Mouse (Mus musculus) hindbrain, embryonic 14.5 days (tissue): ENCODE measurements around the gene 4930524B15Rik. TPM values are rescaled to one million over a fixed set of nuclear protein-coding genes. Genes with fewer than 3 reads are reported as not detected.
"Not testable (repeated sequence)": the region's sequence is repeated elsewhere in the genome, so short reads cannot be mapped to it uniquely, and the experiment has no call there.

ENCODE experiments used
- ATAC-seq: fragments of 200-750 bp; cut with Nextera tagmentation; 2 replicates; pipeline ENCODE4 v1.8.0; 2017; ENCODE audit warnings: moderate number of reproducible peaks, mild to moderate bottlenecking, moderate TSS enrichment, moderate library complexity; ENCODE audit not compliant: low FRiP score
- DNase-seq: peaks from one replicate; pipeline ENCODE4 v3.0.0-alpha.2; 2015; ENCODE audit warnings: low spot score
- H3K27ac ChIP-seq: fragments of 300-500 bp; sonication (generic); 2 replicates; pipeline ENCODE4 v1.5.1; 2014; ENCODE audit warnings: mild to moderate bottlenecking, moderate library complexity
- H3K27me3 ChIP-seq: fragments of 300-500 bp; sonication (generic); 2 replicates; pipeline ENCODE4 v1.6.1; 2014; ENCODE audit warnings: mild to moderate bottlenecking, low read length, mixed read lengths; ENCODE audit not compliant: control insufficient read depth, insufficient read depth
- H3K36me3 ChIP-seq: fragments of 300-500 bp; sonication (generic); replicated peaks from 2 replicates; pipeline ENCODE4 v1.6.1; 2014; ENCODE audit not compliant: control insufficient read depth, insufficient read depth
- H3K4me1 ChIP-seq: fragments of 300-500 bp; sonication (generic); replicated peaks from 2 replicates; pipeline ENCODE4 v1.6.1; 2014; ENCODE audit warnings: antibody characterized with exemption, low read length, mixed read lengths; ENCODE audit not compliant: control insufficient read depth, insufficient read depth
- H3K4me2 ChIP-seq: fragments of 300-500 bp; sonication (generic); replicated peaks from 2 replicates; pipeline ENCODE4 v1.6.1; 2014; ENCODE audit warnings: mild to moderate bottlenecking, moderate library complexity
- H3K4me3 ChIP-seq: fragments of 300-500 bp; sonication (generic); replicated peaks from 2 replicates; pipeline ENCODE4 v1.5.1; 2014; ENCODE audit warnings: mild to moderate bottlenecking, low read length
- H3K9ac ChIP-seq: fragments of 300-500 bp; sonication (generic); 2 replicates; pipeline ENCODE4 v1.6.1; 2014
- H3K9me3 ChIP-seq: fragments of 300-500 bp; sonication (generic); 2 replicates; pipeline ENCODE4 v1.6.1; 2016; ENCODE audit warnings: low read length; ENCODE audit not compliant: control insufficient read depth
- WGBS: fragments of 180-500 bp; shearing (Covaris S2); extraction: QIAGEN DNeasy Blood & Tissue Kit; methylation state at CpG from one replicate; pipeline ENCODE4 v1.1.7; 2014; 5-methylcytosine and 5-hydroxymethylcytosine counted together
- polyA plus RNA-seq: library from polyadenylated mRNA; unstranded; fragments of >200 nt; fragmentation: Nextera tagmentation; extraction: Ambion mirVana; gene quantifications from 2 replicates; pipeline ENCODE4 v1.2.1, GENCODE M21; 2014

Gene 4930524B15Rik
- polyA plus RNA-seq, 1 experiment from 2014 or later, result 0.40 TPM

DNA sequence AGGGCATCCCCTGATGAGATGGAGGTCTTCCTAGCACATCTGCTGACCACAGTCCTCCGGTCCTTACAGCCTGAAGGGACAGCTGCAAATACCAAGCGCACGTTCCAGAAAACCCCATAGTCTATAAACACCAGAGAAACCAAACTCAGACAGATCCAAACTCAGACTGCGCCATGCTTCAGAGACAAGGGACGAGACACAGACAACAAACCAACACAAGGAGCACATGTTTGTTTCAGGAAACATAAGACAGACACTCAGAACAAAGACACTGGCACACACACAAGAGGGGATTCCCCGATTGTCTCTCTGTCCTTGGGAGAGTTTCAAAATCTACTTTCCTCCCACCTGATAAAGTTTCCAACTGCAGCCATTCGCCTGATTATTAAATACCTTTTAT lies 16.4 kb downstream of the 4930524B15Rik start:
- DNase-seq (no peak), ATAC-seq (no peak)
- H3K4me1 ChIP-seq, result no peaks in the 10 kb centered on the region
- no peak overlapping the region for H3K9ac ChIP-seq
- H3K4me2 ChIP-seq, result no peak overlapping the region
- no peak overlapping the region for H3K27ac ChIP-seq
- H3K27me3 ChIP-seq, result no peaks in the 10 kb centered on the region
- H3K4me3 ChIP-seq, result no peak overlapping the region
- H3K9me3 ChIP-seq, result peaks cover 9% of the 10 kb centered on the region; the same call in 1 of the 2 replicates
- WGBS, result 94% methylated on average over 7 of the region's 7 CpGs
- H3K36me3 ChIP-seq, result no peaks in the 10 kb centered on the region

- ATAC-seq, H3K9ac ChIP-seq, H3K4me3 ChIP-seq, H3K27ac ChIP-seq, DNase-seq, H3K4me1 ChIP-seq, H3K4me2 ChIP-seq, H3K36me3 ChIP-seq, H3K27me3 ChIP-seq, H3K9me3 ChIP-seq: not testable (repeated sequence)
- WGBS, result 88% methylated on average over 13 of the region's 13 CpGs
These were observed 17.0 kb downstream of the 4930524B15Rik start for GRCm38 (mm10) chr11:31982247-31982943.

DNA sequence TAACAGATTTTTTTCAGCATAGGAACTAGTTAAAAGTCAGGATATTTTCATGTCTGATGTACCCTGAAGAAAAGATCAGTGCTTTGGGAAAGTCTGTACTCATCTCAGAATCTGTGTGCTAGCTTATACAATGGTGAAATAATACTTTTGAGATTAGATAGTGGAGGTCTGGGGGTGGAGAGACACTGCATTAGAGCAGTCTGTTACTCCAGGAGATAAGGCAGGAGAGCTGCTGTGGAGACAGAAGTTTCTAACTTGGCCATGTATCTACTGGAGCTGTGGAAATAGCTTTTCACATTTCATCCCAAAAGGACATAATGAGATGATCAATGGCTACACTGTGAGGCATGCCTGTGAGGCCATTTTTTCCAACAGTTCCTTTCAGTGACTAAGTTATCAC lies 17.9 kb downstream of the 4930524B15Rik start:
- Histone ChIP-seq H3K9ac (no peak overlapping the region), H3K4me2 (no peak overlapping the region), H3K4me1 (no peaks in the 10 kb centered on the region), H3K27ac (no peak overlapping the region), H3K9me3 (peaks cover 9% of the 10 kb centered on the region; the same call in 1 of the 2 replicates), H3K36me3 (no peaks in the 10 kb centered on the region), H3K4me3 (no peak overlapping the region), H3K27me3 (no peaks in the 10 kb centered on the region)
- ATAC-seq, result no peak
- no peak for DNase-seq

- ATAC-seq (no peak), DNase-seq (no peak)
- Histone ChIP-seq H3K4me3 (no peak overlapping the region), H3K27ac (no peak overlapping the region), H3K9me3 (peaks cover 5% of the 10 kb centered on the region; the same call in 1 of the 2 replicates), H3K4me1 (no peaks in the 10 kb centered on the region), H3K27me3 (no peaks in the 10 kb centered on the region), H3K9ac (no peak overlapping the region), H3K36me3 (no peaks in the 10 kb centered on the region), H3K4me2 (no peak overlapping the region)
- 67% methylated on average over 2 of the region's 2 CpGs for WGBS
These were observed 19.4 kb downstream of the 4930524B15Rik start for GRCm38 (mm10) chr11:31984786-31985185.

GRCm38 (mm10) chr11:31992535-31992934 lies 27.1 kb downstream of the 4930524B15Rik start:
- H3K9ac ChIP-seq, result no peak overlapping the region
- H3K4me3 ChIP-seq, result no peak overlapping the region
- no peak overlapping the region for H3K4me2 ChIP-seq
- H3K27ac ChIP-seq, result no peak overlapping the region
- H3K27me3 ChIP-seq, result no peaks in the 10 kb centered on the region
- no peaks in the 10 kb centered on the region for H3K4me1 ChIP-seq
- 92% methylated on average over 3 of the region's 3 CpGs for WGBS
- no peaks in the 10 kb centered on the region for H3K36me3 ChIP-seq
- ATAC-seq (no peak), DNase-seq (no peak)
- H3K9me3 ChIP-seq, result no peaks in the 10 kb centered on the region

- H3K27ac ChIP-seq, result peak overlapping the region; percentile 55
- H3K4me2 ChIP-seq, result peak overlapping the region; percentile 93
- H3K27me3 ChIP-seq, result no peaks in the 10 kb centered on the region
- no peak for DNase-seq
- peak overlapping the region; percentile 49; the same call in 1 of the 2 replicates for H3K4me3 ChIP-seq
- peaks cover 27% of the 10 kb centered on the region for H3K4me1 ChIP-seq
- no peaks in the 10 kb centered on the region for H3K9me3 ChIP-seq
- 41% methylated on average over 2 of the region's 2 CpGs for WGBS
- H3K9ac ChIP-seq, result no peak overlapping the region
- peaks cover 22% of the 10 kb centered on the region for H3K36me3 ChIP-seq
- no peak for ATAC-seq
These were observed 34.3 kb downstream of the 4930524B15Rik start for GRCm38 (mm10) chr11:31999716-32000115.

GRCm38 (mm10) chr11:32000281-32000680 lies 34.9 kb downstream of the 4930524B15Rik start, which contains the start of gene Nsg2:
Gene Nsg2, plus strand, starts transcription at chr11:32000463.
- under 1% methylated on average over 16 of the region's 16 CpGs for WGBS
- H3K9me3 ChIP-seq, result no peaks in the 10 kb centered on the region
- peak within 1 kb of the TSS; percentile 49 for H3K4me3 ChIP-seq
- H3K27me3 ChIP-seq, result no peaks in the 10 kb centered on the region
- peak within 1 kb of the TSS; percentile 97 for H3K27ac ChIP-seq
- peak within 1 kb of the TSS; percentile 93 for H3K4me2 ChIP-seq
- H3K36me3 ChIP-seq, result peaks cover 28% of the 10 kb centered on the region
- H3K4me1 ChIP-seq, result peaks cover 27% of the 10 kb centered on the region
- DNase-seq (peak; percentile 89), ATAC-seq (peak; percentile 82)
- peak within 1 kb of the TSS; percentile 91 for H3K9ac ChIP-seq

- ATAC-seq (peak; percentile 14), DNase-seq (peak; percentile 58)
- Histone ChIP-seq H3K4me2 (peak overlapping the region; percentile 93), H3K9me3 (no peaks in the 10 kb centered on the region), H3K27me3 (no peaks in the 10 kb centered on the region), H3K36me3 (peaks cover 38% of the 10 kb centered on the region), H3K27ac (peak overlapping the region; percentile 97), H3K9ac (peak overlapping the region; percentile 91), H3K4me3 (peak overlapping the region; percentile 49), H3K4me1 (peaks cover 27% of the 10 kb centered on the region)
- 2% methylated on average over 11 of the region's 11 CpGs for WGBS
These were observed 36.0 kb downstream of the 4930524B15Rik start for GRCm38 (mm10) chr11:32001181-32001910.

DNA sequence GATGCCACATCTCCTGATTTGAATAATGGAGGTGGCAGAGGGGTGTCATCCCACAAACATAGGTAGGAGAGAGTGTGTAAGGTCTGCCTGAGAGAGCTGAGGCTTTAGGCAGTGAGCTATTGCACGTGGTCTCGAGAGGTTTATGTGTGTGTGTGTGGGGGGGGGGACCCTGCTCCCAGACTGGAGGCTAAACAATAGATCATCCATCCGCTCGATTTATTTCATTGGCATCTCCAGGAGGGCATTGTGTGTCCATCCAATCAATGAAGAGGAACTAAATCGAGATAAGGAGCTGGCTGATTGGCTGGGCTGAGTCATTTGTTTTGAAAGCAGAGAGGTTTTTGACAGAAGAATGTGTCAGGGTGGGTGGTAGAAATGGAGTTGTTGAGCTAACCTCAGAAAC lies 37.3 kb downstream of the 4930524B15Rik start:
- H3K9ac ChIP-seq, result peak overlapping the region; percentile 91
- H3K4me3 ChIP-seq, result peak overlapping the region; percentile 49
- peak overlapping the region; percentile 97 for H3K27ac ChIP-seq
- peak overlapping the region; percentile 93 for H3K4me2 ChIP-seq
- peaks cover 30% of the 10 kb centered on the region for H3K4me1 ChIP-seq
- peak; percentile 78 for ATAC-seq
- peaks cover 8% of the 10 kb centered on the region; the same call in 1 of the 2 replicates for H3K9me3 ChIP-seq
- WGBS, result 2% methylated on average over 5 of the region's 5 CpGs
- DNase-seq, result peak; percentile 74
- H3K27me3 ChIP-seq, result no peaks in the 10 kb centered on the region
- H3K36me3 ChIP-seq, result peaks cover 52% of the 10 kb centered on the region
